Mouse (Mus musculus) cerebellum, adult 2 months (tissue): ENCODE results near the gene Stk26.

Experiments used
- CTCF ChIP-seq: fragments of 200-500 bp; IDR thresholded peaks from 2 replicates; pipeline ENCODE4 v1.5.1; 2011; ENCODE audit warnings: low read depth, mild to moderate bottlenecking, control low read depth, low read length, moderate library complexity, borderline replicate concordance; ENCODE audit not compliant: insufficient read depth
- POLR2A ChIP-seq: fragments of 200-500 bp; IDR thresholded peaks from 2 replicates; pipeline ENCODE4 v1.6.1; 2011; ENCODE audit warnings: low read length, control low read depth, borderline replicate concordance; ENCODE audit not compliant: insufficient read depth

GRCm38 (mm10) chrX:50874246-50875002, 33.6 kb downstream of the Stk26 start:
- no peak for TF ChIP-seq POLR2A
- TF ChIP-seq CTCF, result no peak
